Mouse (Mus musculus) layer of hippocampus, adult 18-20 months (tissue): ENCODE results near the gene Wnk1. TPM values are rescaled to one million over a fixed set of nuclear protein-coding genes. Genes with fewer than 3 reads are reported as not detected.

ENCODE experiments used
- DNase-seq, 2 experiments: peaks; one replicate each; pipeline ENCODE4 v3.0.0; 2022; ENCODE audit warnings: low spot score in 2 of 2
- total RNA-seq, 2 experiments: library from RNA; stranded (reverse); gene quantifications; 2 replicates each; pipeline ENCODE4 v1.2.3; 2021

Gene Wnk1
- total RNA-seq, 2 experiments from 2014 or later, result 189 to 190 TPM

DNA sequence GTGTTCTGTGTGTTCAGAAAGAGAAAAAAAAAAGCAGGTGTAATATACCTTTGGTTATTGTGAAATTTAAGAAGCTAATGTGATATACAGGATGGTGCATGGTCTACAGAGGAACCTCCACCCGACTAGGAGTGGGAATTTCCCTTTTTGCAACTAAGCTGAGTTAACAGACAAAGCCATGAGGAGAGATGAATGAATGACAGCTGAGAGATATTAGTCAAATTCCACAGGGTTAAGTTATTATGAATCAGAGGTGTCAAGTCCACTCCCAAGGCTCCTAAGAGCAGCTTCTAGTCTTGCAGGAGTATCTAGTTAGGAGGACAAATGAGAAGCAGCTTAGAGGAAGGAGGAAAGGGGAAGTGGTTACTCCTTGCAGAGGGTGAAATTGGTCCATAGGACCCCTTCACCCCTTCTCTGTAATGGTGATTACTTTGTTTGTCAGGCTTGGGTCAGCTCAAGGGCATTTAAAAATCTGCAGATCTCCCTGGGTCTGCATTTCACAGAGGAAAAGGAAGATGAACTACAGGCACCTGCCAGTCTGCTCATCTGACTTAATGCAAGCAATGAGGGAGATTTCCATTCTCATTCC is 4.3 kb upstream of the Wnk1 start:
- DNase-seq, result no peak

DNA sequence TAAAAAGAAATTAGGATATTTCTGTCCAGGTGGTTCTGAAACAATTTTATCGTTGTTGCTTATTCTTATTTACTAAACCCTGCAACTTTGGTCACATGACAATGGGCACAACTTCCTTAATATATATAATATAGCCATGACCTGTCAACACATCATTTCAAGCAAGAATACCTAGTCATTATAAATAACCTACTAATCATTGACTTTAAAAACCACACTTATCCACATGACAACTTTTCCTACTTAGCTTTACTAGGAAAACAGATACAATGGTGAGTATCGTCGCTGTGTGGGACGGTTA is 2.0 kb upstream of the Wnk1 start:
- no peak for DNase-seq

DNA sequence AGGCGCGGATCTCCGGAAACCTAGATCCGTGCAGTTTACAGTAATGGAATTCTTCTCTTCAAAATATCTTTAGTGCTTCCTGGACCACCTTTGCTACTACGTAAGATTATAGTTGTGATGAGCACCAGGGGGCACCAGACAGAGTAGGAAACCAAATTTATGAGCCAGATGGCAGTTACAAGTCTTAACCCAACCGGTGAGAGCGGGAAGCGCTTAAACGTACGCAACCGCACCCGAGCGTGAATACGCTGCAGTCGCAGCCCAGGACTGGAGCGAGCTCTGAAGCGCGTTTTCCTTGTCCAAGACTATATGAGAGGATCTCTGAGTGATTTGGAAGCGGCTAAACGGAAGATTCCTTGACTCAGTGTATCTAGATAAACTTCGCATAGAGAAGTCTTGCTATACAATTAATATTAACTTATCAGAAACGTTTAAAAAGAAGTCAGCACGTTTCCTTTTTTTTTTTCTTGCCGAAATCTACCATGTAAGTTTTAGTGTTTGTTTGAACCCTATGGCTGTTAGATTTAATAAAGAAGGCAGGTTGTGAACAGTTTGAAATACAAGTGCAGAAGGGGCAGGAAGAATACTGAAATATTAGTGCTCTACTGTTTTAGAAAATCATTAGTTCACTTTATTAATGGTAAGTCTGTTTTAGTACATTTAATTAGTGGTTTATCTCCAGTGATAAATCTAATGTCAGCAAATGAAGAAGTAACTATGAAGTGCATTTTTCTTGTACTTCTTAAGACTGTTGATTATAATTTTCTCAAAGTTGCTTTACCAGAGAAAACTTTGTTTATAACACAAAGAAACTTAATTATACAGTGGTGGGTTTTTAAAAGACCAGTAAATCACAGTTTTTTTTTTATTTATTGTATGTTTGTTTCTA is 1.4 kb upstream of the Wnk1 start:
- peak; percentile 76 to 88 for DNase-seq

DNA sequence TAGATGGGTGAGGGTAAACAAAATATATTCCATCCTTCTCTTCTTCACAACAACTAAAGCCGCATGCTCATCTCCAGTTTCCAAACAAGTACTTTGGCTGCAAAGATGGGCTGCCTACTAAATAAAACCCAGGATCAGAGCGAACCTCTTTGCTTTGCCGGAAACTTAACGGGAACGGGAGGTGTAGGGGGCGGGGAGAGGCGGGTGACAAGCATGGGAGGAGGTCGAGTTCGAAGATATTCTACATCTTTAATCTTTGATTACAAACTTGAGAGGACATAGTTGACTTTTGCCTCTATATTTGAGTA is 738 bp upstream of the Wnk1 start:
- no peak for DNase-seq

DNA sequence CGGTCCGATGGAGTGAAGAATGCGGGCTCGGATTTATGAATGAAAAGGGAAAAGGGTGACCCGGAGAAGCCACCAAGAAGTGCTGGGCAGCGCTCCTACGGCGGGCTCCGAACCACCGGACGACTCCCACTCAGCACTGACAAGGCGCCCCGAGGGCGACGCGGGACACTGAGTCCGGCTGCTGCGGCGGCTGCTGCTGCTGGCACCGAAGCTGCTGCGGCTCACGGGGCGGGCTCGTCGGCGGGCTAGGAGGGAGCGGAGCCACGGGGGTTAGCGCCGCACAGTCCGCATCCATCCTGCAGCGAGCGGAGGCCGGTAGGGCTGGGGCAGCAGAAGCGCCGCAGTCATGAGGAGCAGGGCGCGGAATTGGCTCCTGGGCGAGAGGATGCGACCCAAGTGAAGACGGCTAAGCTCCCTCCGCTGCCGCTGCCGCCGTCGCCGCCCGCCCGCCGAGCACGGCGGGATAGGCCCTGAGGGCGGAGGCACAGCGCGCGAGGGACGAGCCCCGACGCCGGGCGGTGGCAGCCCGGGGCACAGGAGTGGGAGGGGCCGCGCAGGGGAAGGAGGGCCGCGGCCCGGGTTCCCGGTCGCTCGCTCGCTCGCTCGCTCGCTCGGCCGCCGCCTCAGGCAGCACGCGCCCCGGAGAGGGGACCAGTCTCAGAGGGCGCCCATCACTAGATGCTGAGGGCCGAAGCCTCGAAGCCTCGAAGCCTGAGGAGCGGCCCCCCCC is 671 bp downstream of the Wnk1 start:
- peak; percentile 37 to 66 for DNase-seq

DNA sequence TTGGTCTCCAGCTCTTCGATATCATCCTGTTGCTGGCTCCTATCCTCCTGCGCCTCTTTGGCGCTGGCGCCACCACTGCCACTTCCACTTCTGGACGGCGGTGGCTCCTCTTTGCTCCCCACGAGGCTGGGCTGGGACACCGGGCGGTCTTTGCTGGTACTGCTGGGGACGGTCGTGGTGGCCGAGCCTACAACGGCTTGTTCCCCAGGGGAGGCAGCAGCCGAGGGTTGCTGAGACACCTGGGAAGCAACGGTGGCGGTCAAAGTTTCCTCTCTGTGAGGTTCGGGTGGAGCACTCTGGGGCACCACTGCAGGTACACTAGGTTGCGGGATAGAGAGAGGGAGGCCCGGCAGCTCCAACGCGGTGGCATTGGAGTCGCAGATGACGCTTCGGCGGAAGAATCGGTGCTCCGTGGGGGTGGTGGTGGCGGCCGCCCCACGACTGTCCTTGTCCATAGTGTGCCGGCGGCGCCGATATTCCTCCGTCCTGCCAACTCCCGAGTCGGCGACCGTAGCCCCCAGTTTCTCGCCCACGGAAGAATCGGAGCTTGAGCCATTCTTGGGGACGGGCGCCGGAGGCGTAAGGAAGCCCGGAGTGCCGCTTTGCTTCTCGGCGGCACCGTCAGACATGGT is 1.4 kb downstream of the Wnk1 start:
- peak; percentile 44 to 46 for DNase-seq

DNA sequence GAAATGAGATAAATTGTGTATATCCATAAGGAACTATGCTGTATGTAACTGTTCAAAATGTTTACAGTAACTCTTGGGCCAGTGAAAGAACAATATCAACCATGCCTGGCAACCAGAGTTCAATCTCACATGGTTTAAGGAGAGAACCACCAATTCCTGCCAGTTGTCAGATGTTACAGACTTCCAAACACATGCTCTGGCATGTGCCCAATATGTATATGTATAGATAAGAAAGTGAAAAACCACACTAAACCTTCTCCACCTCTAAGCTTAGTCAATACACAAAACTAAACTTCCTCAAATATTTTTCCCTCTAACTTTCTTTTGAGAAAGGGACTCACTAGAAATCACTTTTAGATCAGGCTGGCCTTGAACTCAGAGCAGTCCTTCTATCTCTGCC is 13.9 kb downstream of the Wnk1 start:
- DNase-seq, result no peak

DNA sequence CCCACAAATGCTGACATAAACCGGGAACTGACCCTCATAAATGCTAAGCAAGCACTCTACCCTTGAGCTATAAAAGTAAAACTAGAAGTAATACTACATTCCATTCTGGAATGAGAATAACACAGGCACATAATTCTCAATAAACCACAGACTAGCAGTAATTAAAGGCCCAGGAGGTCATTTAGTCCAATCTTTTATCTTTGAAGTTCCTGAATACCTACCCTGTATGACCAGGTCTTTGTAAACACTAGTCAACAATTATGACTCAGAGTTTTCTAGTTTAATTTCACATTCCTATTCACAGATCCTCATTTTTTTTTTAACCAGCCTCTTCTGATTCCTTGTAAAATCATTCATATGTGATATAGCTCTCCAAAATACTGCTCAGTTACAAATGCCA is 14.7 kb downstream of the Wnk1 start:
- no peak for DNase-seq

DNA sequence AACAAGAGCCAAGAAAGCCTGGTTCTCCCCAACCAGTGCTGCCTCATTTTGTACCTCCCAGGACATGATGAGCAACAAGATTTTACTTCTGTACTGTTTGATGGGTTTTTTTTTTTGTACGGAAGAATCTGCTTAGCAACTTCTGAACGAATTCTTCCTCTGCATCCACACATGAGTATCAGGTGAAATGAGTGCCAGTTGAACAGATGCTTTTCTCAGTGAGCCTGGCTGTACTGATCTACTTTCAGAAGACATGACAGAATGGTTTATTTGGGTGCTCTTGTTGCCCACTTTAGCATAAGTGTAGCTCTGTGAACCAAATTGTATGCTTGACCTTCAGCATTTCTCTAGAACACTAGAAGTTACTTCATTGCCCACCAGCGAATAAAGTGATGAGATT is 16.4 kb downstream of the Wnk1 start:
- DNase-seq, result peak in 1 of 2 experiments; percentile 9

DNA sequence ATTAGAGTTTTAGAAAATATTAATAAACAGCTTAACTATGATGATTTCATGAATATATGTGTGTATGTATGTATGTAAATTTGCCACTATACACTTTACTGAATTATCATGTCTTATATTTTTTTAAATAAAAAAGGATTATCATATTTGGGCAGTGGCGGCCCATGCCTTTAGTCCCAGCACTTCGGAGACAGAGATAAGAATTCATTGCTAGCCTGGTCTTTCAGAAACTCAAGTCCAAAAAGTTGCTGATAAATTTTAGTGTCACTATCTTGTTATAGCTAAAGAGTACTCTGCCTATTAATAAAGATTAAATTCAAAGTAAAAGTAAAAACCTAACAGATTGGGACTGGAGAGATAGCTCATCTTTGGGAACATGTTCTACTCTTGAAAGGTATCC is 18.8 kb downstream of the Wnk1 start:
- no peak for DNase-seq

DNA sequence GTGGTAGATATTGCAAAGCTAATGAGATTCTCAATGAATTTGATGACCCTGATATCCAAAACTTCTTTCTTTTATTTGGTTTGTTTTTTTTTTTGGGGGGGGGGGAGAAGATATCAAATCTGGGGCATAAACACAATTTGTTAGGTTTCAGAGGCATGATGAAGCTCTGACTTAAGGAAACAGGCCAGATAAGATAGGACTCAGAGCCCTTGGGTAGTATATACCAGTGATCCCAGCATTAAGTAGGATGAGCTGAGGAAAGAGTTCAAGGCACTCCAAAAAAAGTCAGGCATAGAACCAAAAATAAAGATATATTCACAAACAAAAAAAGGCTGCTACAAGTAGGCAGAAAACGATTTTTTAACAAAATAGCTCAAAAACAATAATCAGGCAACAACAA is 25.3 kb downstream of the Wnk1 start:
- DNase-seq, result no peak

DNA sequence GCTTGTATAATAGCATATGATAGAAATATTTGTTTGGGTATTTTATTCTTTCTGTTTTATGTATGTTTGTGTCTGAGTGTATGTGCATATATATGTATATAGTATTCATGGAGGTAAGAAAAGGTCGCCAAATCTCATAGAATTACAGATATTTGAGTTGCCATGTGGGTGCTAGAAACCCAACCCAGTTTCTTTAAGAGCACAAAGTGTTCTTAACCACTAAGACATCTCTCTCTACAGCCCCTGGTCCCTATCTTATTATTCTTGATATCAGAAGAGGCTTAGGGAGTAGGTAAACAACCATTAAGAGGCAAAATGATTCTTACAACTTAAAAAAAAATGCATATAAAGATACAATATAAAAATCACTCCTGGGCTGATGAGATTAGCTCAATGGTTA is 27.0 kb downstream of the Wnk1 start:
- DNase-seq, result no peak

DNA sequence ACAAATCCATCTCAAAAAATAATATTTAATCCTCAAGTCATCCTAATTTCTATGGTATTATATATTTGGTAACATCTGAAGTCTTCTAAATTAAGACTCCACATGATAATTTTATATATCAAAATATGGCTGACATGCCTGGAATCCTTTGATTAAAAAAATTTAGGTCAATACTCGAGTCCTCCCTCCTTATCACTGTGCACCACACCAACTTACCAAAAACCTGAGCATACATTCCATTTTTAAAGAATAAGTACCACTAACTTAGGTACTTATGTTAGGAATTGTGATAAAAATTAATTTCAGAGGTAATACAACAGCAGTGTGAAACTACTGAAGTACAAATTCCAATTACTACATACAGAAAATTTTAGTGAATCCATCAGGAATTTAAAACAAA is 27.5 kb downstream of the Wnk1 start:
- no peak for DNase-seq

DNA sequence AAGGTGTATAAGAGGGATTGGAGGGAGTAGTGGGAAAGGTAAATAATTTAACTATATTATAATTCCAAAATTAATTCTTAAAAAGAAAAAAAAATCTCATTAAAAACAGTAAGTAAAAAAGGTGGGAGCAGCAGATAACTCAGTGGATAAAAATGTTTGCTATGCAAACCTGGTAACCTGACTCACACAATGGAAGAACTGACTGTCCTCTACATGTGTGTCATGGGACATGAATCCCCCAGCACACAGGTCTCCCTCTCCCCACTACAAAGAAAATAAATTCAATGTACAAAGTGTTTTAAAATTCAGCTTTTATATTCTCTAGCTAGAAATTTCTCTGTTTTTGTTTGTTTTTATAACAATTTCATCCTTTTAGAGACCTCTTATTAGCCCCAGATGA is 27.9 kb downstream of the Wnk1 start:
- no peak for DNase-seq

DNA sequence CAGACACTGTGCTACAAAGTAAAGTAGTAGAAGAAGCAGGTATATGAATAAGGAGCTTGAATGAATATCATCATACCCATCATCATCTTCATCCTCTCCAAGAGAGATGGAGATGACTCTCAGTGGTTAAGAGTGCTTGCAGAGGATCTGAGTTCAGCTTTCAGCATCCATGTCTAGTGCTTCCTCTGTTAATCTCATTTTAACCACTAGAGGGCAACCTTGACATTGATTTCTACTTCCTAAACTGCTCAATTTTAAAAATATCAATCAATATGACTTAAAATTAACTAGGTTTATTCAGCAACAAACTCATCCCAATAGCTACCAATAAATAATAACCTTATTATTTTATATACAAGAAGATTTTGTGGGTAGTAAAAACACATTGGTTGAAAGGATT is 36.8 kb downstream of the Wnk1 start:
- DNase-seq, result peak in 1 of 2 experiments; percentile 71

DNA sequence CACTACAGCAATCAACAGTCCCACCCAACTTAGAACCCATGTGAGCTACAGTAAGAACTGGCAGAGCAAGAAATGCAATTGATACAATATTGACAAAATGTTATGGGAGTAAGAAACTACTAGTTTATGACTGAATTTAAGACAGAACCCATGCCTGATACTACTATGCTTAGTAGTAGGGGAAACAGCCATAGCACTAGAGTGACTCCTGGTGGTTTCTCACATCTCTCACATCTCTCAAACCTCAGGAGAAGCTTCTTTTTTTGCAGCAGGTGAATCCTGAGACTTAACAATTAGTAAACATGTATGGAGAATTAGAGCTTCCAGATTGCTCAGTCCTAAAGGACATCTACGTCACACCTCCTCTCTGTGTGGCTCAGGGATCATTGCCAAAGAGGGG is 42.0 kb downstream of the Wnk1 start:
- no peak for DNase-seq

DNA sequence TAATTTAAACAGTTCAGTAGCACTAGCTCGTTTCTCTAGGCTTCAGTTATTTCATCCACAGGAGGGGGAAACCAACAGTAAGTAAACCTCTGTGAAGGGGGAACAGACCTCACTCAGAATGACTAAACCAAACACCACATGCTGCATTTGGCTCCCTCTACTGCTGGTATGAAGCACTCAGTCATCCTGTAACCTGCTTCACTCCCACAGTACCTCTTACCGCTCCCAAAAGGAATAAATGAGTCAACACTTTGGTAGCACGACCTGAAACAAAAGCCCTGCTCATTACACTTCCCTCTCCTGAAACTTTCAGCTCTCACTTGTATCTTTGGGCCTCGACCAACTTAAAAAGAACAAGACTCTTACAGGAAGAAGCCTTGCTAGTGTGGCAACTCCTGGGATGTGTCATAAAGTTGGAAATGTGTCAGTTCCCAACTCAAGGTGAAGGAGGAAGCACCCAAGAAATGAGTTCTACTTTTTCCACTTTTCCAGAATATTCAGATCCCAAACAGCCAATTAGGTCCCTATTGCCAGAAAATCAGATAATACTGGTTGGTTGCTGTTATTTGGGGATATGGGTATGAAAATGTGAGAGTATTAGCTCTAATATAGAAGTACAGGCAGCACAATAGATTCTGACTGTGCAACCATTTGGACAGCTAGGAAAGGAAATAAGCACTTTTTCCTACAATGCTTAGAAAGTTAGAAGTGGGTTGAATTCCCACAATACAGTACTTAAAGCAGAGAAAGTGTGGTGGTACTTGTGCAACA is 114.1 kb downstream of the Wnk1 start:
- DNase-seq, result peak; percentile 56 to 74

DNA sequence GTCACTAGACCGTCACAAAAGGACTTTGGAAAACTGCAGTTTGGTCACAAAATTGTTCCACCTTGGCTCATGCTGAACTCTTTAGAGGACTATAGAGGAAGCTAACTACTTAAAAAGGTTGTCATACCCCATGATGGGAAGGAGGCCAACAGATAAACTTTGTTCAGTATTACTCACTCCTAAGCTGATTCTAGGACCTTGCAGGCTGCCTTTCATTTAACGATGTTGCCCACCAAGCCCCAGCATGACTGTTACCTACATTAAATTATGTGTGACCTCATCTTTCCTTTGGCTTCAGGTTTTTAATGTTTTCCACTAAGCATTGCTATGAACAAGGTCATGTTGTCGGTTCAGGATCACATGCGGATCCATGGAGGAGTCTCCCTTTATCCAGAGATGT is 115.9 kb downstream of the Wnk1 start:
- no peak for DNase-seq

DNA sequence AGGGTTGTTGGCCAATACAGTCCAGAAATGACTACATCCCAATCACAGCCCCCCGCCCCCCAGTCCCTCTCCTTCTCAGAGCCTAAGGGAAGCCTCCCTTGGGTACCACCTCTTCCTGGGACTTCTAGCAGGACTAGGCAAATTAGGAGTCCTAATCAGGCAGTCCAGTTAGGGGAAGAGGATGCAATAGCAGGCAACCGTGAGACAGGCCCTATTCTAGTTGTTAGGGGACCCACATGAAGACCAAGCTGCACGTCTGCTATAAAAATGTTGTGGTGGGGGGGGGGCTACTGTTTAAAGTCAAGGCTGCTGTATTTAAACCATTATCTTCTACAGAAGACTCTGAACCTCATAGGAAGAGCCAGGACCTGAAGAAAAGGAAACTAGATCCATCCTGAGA is 116.3 kb downstream of the Wnk1 start:
- DNase-seq, result no peak

DNA sequence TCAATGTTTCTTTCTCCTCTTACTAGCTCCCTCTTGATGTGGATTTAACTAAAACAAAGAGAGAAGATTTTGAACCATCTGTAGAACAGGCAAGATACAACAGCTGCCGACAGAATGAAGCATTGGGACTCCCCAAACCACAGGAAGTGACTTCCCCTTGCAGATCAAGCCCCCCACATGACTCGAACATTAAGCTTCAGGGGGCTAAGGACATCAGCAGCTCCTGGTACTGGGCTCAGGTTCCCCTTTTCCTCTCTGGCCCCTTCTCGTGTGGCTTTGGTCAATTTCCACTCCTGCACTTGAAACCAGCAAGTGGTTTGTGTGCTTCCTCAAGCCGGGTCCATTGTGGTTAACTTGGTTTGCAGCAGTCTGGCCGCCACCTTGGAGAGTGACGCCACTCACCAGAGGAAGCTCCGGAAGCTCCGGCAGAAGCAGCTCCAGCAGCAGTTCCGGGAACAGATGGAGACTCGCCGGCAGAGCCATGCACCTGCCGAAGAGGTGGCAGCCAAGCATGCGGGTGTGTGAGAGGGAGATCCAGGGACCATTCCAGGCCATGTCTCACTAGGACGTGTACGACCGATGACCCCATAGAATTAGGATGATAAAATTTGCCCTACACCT is 119.8 kb downstream of the Wnk1 start:
- no peak for DNase-seq

DNA sequence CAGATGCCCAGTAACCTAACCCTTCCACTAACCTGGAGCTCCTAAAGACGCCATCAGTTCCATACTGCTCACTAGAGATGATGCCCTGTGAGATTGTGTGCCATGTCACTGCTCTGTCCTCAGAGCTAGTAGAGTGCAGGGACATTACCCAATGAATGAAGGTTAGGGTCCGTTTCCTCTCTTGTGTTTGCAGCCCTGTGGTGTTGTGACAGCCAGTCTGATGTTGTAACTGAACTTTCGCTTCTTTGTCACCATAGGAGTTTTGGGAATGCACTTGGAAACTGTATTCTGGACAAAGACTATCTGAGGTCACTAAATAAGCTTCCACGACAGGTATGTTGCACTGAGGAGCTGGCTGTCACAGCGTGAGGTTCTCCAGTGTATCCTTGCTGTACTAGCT is 122.8 kb downstream of the Wnk1 start:
- no peak for DNase-seq
